Mouse (Mus musculus) myocyte (in vitro differentiated cells): ENCODE measurements at regions not wholly inside any gene's neighbourhood (a gene's known extent, or its start where the extent isn't known, plus 50 kb on each side); places are given as distances from the start of the nearest gene placed in this dataset.

Experiments
- CEBPB ChIP-seq: IDR thresholded peaks from 2 replicates; pipeline ENCODE4 v1.6.1; 2011; ENCODE audit warnings: mild to moderate bottlenecking, moderate library complexity; ENCODE audit not compliant: poor library complexity, insufficient read depth, severe bottlenecking
- E2F4 ChIP-seq: IDR thresholded peaks from one replicate; pipeline ENCODE4 v1.6.1; 2011; ENCODE audit warnings: mild to moderate bottlenecking, control low read depth, moderate library complexity; ENCODE audit not compliant: insufficient read depth
- MAX ChIP-seq: IDR thresholded peaks from one replicate; pipeline ENCODE4 v1.6.1; 2011; ENCODE audit warnings: low read depth, mild to moderate bottlenecking, control low read depth
- MYOD1 ChIP-seq, 3 experiments: IDR thresholded peaks; one replicate each; pipeline ENCODE4 v1.6.1; 2011; ENCODE audit warnings: control low read depth in 2 of 3, low read depth in 2 of 3, mild to moderate bottlenecking in 2 of 3, moderate library complexity in 1 of 3; ENCODE audit not compliant: insufficient read length in 2 of 3, control insufficient read depth in 1 of 3
- MYOG ChIP-seq, 3 experiments: IDR thresholded peaks; one replicate each; pipeline ENCODE4 v1.6.1; 2011; ENCODE audit warnings: control low read depth in 2 of 3, low read depth in 2 of 3, mild to moderate bottlenecking in 2 of 3; ENCODE audit not compliant: insufficient read length in 2 of 3, control insufficient read depth in 1 of 3, insufficient read depth in 1 of 3
- POLR2A ChIP-seq: IDR thresholded peaks from one replicate; pipeline ENCODE4 v1.6.1; 2011; ENCODE audit warnings: low read depth, mild to moderate bottlenecking, control low read depth, moderate library complexity; ENCODE audit not compliant: insufficient read length
- POLR2AphosphoS2 ChIP-seq: IDR thresholded peaks from one replicate; pipeline ENCODE4 v1.6.1; 2011; ENCODE audit warnings: low read depth, control low read depth; ENCODE audit not compliant: insufficient read length
- TCF12 ChIP-seq: IDR thresholded peaks from one replicate; pipeline ENCODE4 v1.6.1; 2011; ENCODE audit warnings: mild to moderate bottlenecking, control low read depth; ENCODE audit not compliant: poor library complexity, insufficient read depth, severe bottlenecking
- USF1 ChIP-seq: IDR thresholded peaks from one replicate; pipeline ENCODE4 v1.6.1; 2011; ENCODE audit warnings: low read depth, mild to moderate bottlenecking, control low read depth, moderate library complexity

DNA sequence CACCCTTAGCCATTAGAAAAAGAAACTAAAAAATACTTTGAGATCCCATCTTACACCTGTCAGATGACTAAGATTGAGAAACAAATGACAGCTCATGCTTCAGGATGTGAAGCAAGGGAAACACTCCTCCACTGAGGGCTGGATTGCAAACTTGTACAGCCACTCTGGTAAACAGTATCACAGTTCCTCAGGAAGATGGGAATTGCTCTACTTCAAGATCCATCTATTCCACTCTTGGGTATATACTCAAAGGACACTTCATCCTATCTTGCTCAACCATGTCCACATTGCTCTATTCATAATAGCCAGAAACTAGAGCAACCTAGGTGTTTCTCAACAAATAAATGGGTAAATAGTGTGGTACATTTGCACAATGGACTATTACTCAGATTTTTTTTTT is 241.2 kb downstream of the Snx19 start:
- TF ChIP-seq MYOG (IDR thresholded peaks at IDR 0.05; ENCODE audit: control insufficient read depth in 1 of 3, insufficient read depth in 1 of 3, insufficient read length in 2 of 3, low read depth in 2 of 3): no peak
- no peak for TF ChIP-seq MAX
- TF ChIP-seq E2F4: no peak
- no peak for TF ChIP-seq POLR2A
- no peak for TF ChIP-seq POLR2AphosphoS2
- TF ChIP-seq USF1: no peak
- no peak for TF ChIP-seq MYOD1 (IDR thresholded peaks at IDR 0.05; ENCODE audit: control insufficient read depth in 1 of 3, insufficient read length in 2 of 3, low read depth in 2 of 3)
- no peak for TF ChIP-seq CEBPB
- TF ChIP-seq TCF12: no peak
